Mouse (Mus musculus): ENCODE measurements around the gene Rbfox3. TPM values are rescaled to one million over a fixed set of nuclear protein-coding genes. Genes with fewer than 3 reads are reported as not detected.

Gene Rbfox3
- polyA plus RNA-seq, 1 experiment = not detected

- 57% methylated on average over 7 of the region's 7 CpGs for WGBS
- Histone ChIP-seq H3K4me3 (replicated peaks; ENCODE audit: control insufficient read depth, low read depth, low read length) (no peak overlapping the region), H3K4me1 (ENCODE audit: control insufficient read depth, insufficient read depth, low read length) (no peaks in the 10 kb centered on the region), H3K27ac (ENCODE audit: control insufficient read depth, insufficient read depth, low read depth, low read length, poor library complexity) (no peak overlapping the region)
- TF ChIP-seq CTCF (IDR thresholded peaks at IDR 0.05; ENCODE audit: control insufficient read depth, insufficient read depth, low read length) (no peak), POLR2A (IDR thresholded peaks at IDR 0.05; ENCODE audit: borderline replicate concordance, control insufficient read depth, low read depth, low read length) (no peak)
Measured at GRCm38 (mm10) chr11:118573000-118573399, 338.4 kb downstream of the Rbfox3 start.

DNA sequence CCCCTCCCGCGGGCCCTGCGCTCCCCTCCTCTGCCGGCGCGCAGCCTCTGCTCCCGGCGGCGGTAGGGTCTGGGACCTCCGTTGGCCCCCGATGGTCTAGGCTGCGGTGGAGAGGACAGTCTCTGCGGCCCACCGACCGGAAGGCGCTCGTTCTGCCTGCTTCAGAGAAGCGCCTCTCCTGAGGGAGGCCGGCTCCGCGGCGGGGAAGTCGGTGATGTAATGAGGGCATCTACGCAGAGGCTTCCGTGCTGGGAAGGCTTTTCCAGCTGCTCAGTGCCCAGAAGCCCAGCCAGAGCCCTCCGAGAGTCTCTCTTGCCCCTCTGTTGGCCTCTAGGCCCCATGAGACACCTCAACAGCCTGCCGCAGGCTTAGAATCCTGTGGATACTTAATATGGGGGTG, 341.2 kb downstream of the Rbfox3 start:
- 4% methylated on average over 27 of the region's 27 CpGs for WGBS
- H3K4me1 ChIP-seq (ENCODE audit: control insufficient read depth, insufficient read depth, low read length) = no peaks in the 10 kb centered on the region
- no peak overlapping the region for H3K27ac ChIP-seq (ENCODE audit: control insufficient read depth, insufficient read depth, low read depth, low read length, poor library complexity)
- TF ChIP-seq POLR2A (IDR thresholded peaks at IDR 0.05; ENCODE audit: borderline replicate concordance, control insufficient read depth, low read depth, low read length) (no peak), CTCF (IDR thresholded peaks at IDR 0.05; ENCODE audit: control insufficient read depth, insufficient read depth, low read length) (no peak)
- H3K4me3 ChIP-seq (replicated peaks; ENCODE audit: control insufficient read depth, low read depth, low read length) = no peak overlapping the region

DNA sequence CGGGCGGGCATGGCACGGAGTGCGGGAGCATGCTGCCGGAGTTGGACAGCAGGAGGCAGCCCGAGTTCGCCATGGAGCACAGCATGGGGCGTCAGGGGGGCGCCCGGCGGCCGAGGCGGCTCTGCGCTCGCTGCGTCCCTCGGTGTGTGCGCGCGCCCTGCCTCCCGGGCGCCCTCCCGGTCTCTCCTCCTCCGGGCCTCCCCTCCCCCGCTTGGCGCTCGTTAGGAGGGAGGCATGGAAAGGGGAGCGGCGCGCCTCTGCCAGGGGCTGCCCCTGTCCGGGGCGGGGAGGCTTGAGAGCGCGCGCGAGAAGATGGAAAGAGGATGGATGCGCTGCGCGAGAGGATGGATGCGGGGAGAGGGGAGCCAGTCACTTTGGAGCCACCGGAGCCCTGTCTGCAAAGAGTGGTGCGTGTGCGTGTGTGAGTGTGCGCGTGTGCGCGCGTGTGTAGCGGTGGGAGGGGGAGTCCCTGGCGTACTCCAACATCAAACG, 341.8 kb downstream of the Rbfox3 start:
- H3K4me3 ChIP-seq (replicated peaks; ENCODE audit: control insufficient read depth, low read depth, low read length) = no peak overlapping the region
- TF ChIP-seq CTCF (IDR thresholded peaks at IDR 0.05; ENCODE audit: control insufficient read depth, insufficient read depth, low read length) = no peak
- no peak for TF ChIP-seq POLR2A (IDR thresholded peaks at IDR 0.05; ENCODE audit: borderline replicate concordance, control insufficient read depth, low read depth, low read length)
- 3% methylated on average over 45 of the region's 51 CpGs for WGBS
- H3K27ac ChIP-seq (ENCODE audit: control insufficient read depth, insufficient read depth, low read depth, low read length, poor library complexity) = no peak overlapping the region
- no peaks in the 10 kb centered on the region for H3K4me1 ChIP-seq (ENCODE audit: control insufficient read depth, insufficient read depth, low read length)

- Histone ChIP-seq H3K27ac (ENCODE audit: control insufficient read depth, insufficient read depth, low read depth, low read length, poor library complexity) (no peak overlapping the region), H3K4me3 (replicated peaks; ENCODE audit: control insufficient read depth, low read depth, low read length) (no peak overlapping the region), H3K4me1 (ENCODE audit: control insufficient read depth, insufficient read depth, low read length) (no peaks in the 10 kb centered on the region)
- 74% methylated on average over 5 of the region's 5 CpGs for WGBS
- no peak for TF ChIP-seq CTCF (IDR thresholded peaks at IDR 0.05; ENCODE audit: control insufficient read depth, insufficient read depth, low read length)
- no peak for TF ChIP-seq POLR2A (IDR thresholded peaks at IDR 0.05; ENCODE audit: borderline replicate concordance, control insufficient read depth, low read depth, low read length)
Measured at GRCm38 (mm10) chr11:118563877-118564276, 347.5 kb downstream of the Rbfox3 start.

DNA sequence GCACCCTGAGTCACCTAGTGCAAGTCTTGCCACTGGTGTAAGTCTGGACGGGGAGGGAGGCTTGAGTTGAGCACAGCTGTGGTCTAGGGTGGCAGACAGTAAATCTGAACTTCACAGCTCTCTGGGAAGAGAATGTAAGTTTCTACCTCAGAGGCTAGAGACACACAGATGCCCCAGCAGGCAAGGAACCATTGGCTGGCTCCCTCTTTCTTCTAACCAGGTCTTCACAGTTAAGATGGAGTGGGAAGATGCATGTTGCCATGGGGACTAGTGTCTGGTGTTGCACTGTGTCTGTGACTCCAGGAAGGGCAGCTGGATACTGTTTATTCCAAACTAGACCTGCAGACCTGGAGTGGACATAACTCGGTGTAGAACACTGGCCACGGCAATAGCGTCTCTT, 348.6 kb downstream of the Rbfox3 start:
- no peak for TF ChIP-seq CTCF (IDR thresholded peaks at IDR 0.05; ENCODE audit: control insufficient read depth, insufficient read depth, low read length)
- TF ChIP-seq POLR2A (IDR thresholded peaks at IDR 0.05; ENCODE audit: borderline replicate concordance, control insufficient read depth, low read depth, low read length) = no peak
- 76% methylated on average over 4 of the region's 4 CpGs for WGBS
- H3K4me3 ChIP-seq (replicated peaks; ENCODE audit: control insufficient read depth, low read depth, low read length) = no peak overlapping the region
- H3K27ac ChIP-seq (ENCODE audit: control insufficient read depth, insufficient read depth, low read depth, low read length, poor library complexity) = no peak overlapping the region
- no peaks in the 10 kb centered on the region for H3K4me1 ChIP-seq (ENCODE audit: control insufficient read depth, insufficient read depth, low read length)

GRCm38 (mm10) chr11:118558193-118558592, 353.2 kb downstream of the Rbfox3 start:
- H3K4me3 ChIP-seq (replicated peaks; ENCODE audit: control insufficient read depth, low read depth, low read length) = no peak overlapping the region
- no peaks in the 10 kb centered on the region for H3K4me1 ChIP-seq (ENCODE audit: control insufficient read depth, insufficient read depth, low read length)
- H3K27ac ChIP-seq (ENCODE audit: control insufficient read depth, insufficient read depth, low read depth, low read length, poor library complexity) = no peak overlapping the region
- TF ChIP-seq POLR2A (IDR thresholded peaks at IDR 0.05; ENCODE audit: borderline replicate concordance, control insufficient read depth, low read depth, low read length) = no peak
- TF ChIP-seq CTCF (IDR thresholded peaks at IDR 0.05; ENCODE audit: control insufficient read depth, insufficient read depth, low read length) = no peak
- 72% methylated on average over 8 of the region's 8 CpGs for WGBS

DNA sequence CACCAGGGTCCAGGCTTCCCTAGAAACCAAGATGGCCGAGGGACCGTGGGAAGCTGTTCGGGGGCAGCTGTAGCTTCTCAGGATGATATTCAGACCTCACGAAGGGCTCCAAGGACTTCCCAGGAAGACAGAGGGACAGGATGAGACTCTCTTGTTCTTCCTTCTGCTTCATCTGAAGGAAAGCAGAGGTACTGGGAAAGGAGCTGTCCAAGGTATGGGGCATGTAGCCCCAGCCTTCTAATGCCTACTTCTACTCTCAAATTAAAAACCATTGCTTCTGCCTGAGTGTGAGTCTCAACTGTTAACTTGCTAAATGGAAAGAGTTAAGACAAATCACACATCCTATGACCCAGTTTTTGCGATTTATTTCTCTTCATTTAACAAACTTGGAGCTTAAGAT, 355.8 kb downstream of the Rbfox3 start:
- Histone ChIP-seq H3K4me3 (replicated peaks; ENCODE audit: control insufficient read depth, low read depth, low read length) (no peak overlapping the region), H3K27ac (ENCODE audit: control insufficient read depth, insufficient read depth, low read depth, low read length, poor library complexity) (no peak overlapping the region), H3K4me1 (ENCODE audit: control insufficient read depth, insufficient read depth, low read length) (no peaks in the 10 kb centered on the region; the same call in 1 of the 2 replicates)
- 54% methylated on average over 5 of the region's 5 CpGs for WGBS
- TF ChIP-seq CTCF (IDR thresholded peaks at IDR 0.05; ENCODE audit: control insufficient read depth, insufficient read depth, low read length) (no peak), POLR2A (IDR thresholded peaks at IDR 0.05; ENCODE audit: borderline replicate concordance, control insufficient read depth, low read depth, low read length) (no peak)

DNA sequence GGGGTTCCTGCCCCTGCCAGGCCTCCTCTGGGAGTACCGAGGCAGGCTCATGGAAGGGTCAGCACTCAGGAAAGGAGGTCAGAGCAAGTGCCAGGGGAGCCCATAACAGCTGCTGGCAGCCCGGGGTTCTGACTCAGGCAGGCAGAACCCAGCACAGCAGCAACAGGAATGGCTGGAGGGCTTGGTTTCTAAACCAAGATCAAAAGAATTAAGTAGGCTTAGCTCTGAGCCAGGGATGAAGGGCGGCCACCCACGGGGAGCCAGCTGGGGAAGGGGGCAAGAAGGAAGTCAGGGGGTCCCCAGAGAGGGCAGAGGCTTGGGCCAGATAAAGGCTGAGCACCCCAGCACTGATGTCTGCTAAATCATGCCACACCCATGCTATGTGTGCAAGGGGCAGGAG, 356.9 kb downstream of the Rbfox3 start:
- TF ChIP-seq POLR2A (IDR thresholded peaks at IDR 0.05; ENCODE audit: borderline replicate concordance, control insufficient read depth, low read depth, low read length) (no peak), CTCF (IDR thresholded peaks at IDR 0.05; ENCODE audit: control insufficient read depth, insufficient read depth, low read length) (no peak)
- Histone ChIP-seq H3K27ac (ENCODE audit: control insufficient read depth, insufficient read depth, low read depth, low read length, poor library complexity) (no peak overlapping the region), H3K4me3 (replicated peaks; ENCODE audit: control insufficient read depth, low read depth, low read length) (no peak overlapping the region), H3K4me1 (ENCODE audit: control insufficient read depth, insufficient read depth, low read length) (no peaks in the 10 kb centered on the region; the same call in 1 of the 2 replicates)
- WGBS = 14% methylated on average over 4 of the region's 4 CpGs

GRCm38 (mm10) chr11:118553926-118554325, 357.5 kb downstream of the Rbfox3 start:
- no peak overlapping the region for H3K4me3 ChIP-seq (replicated peaks; ENCODE audit: control insufficient read depth, low read depth, low read length)
- TF ChIP-seq POLR2A (IDR thresholded peaks at IDR 0.05; ENCODE audit: borderline replicate concordance, control insufficient read depth, low read depth, low read length) = no peak
- TF ChIP-seq CTCF (IDR thresholded peaks at IDR 0.05; ENCODE audit: control insufficient read depth, insufficient read depth, low read length) = no peak
- 61% methylated on average over 4 of the region's 4 CpGs for WGBS
- no peak overlapping the region for H3K27ac ChIP-seq (ENCODE audit: control insufficient read depth, insufficient read depth, low read depth, low read length, poor library complexity)
- no peaks in the 10 kb centered on the region; the same call in 1 of the 2 replicates for H3K4me1 ChIP-seq (ENCODE audit: control insufficient read depth, insufficient read depth, low read length)
